Mouse (Mus musculus) kidney, embryonic 15.5 days (tissue): ENCODE results near the gene Olfr325. TPM values are rescaled to one million over a fixed set of nuclear protein-coding genes. Genes with fewer than 3 reads are reported as not detected.

Experiments
- polyA plus RNA-seq: library from polyadenylated mRNA; unstranded; fragments of >200 nt; fragmentation: Nextera tagmentation; extraction: Ambion mirVana; gene quantifications from 2 replicates; pipeline ENCODE4 v1.2.1, GENCODE M21; 2015

The Olfr325 gene
- polyA plus RNA-seq, 1 experiment from 2014 or later, result not detected

Other genes with a start within 250 kb of the Olfr325 start
- 36.2 and 40.4 TPM in 2 replicates for gene Zfp672, start 247.4 kb upstream of the Olfr325 start, polyA plus RNA-seq
- gene Sh3bp5l, start 247.0 kb upstream of the Olfr325 start, polyA plus RNA-seq, result 34.2 and 37.0 TPM in 2 replicates
- gene Lypd8, start 198.7 kb upstream of the Olfr325 start, polyA plus RNA-seq, result 0.23 and 4.5 TPM in 2 replicates
- gene 1810065E05Rik, start 156.6 kb upstream of the Olfr325 start, polyA plus RNA-seq, result not detected in 2 replicates
- not detected in 2 replicates for gene Gm12253, start 145.2 kb upstream of the Olfr325 start, polyA plus RNA-seq
- gene Lypd9, start 124.8 kb upstream of the Olfr325 start, polyA plus RNA-seq, result not detected in 2 replicates
- gene Olfr30, start 115.5 kb upstream of the Olfr325 start, polyA plus RNA-seq, result not detected in 2 replicates
- gene Olfr332, start 85.2 kb upstream of the Olfr325 start, polyA plus RNA-seq, result 0.08 TPM in 1 of 2 replicates, not detected in the other
- gene Olfr331, start 75.2 kb upstream of the Olfr325 start, polyA plus RNA-seq, result not detected in 2 replicates
- gene Olfr330, start 42.9 kb upstream of the Olfr325 start, polyA plus RNA-seq, result not detected in 2 replicates
- not detected in 2 replicates for gene Olfr329-ps, start 31.3 kb upstream of the Olfr325 start, polyA plus RNA-seq
- gene Olfr328, start 22.1 kb upstream of the Olfr325 start, polyA plus RNA-seq, result 0.05 and 0.09 TPM in 2 replicates
- not detected in 2 replicates for gene Olfr224, start 7.2 kb upstream of the Olfr325 start, polyA plus RNA-seq
- gene Olfr324, start 17.4 kb downstream of the Olfr325 start, polyA plus RNA-seq, result not detected in 2 replicates
- not detected in 2 replicates for gene 2210407C18Rik, start 38.3 kb downstream of the Olfr325 start, polyA plus RNA-seq
- gene Olfr323, start 52.8 kb downstream of the Olfr325 start, polyA plus RNA-seq, result not detected in 2 replicates
- gene Trim58, start 62.7 kb downstream of the Olfr325 start, polyA plus RNA-seq, result 0.13 and 0.33 TPM in 2 replicates
- gene Olfr322, start 81.1 kb downstream of the Olfr325 start, polyA plus RNA-seq, result 0.04 TPM in 1 of 2 replicates, not detected in the other
- gene Olfr320, start 103.4 kb downstream of the Olfr325 start, polyA plus RNA-seq, result not detected in 2 replicates
- not detected in 2 replicates for gene Olfr319, start 121.4 kb downstream of the Olfr325 start, polyA plus RNA-seq
- not detected in 2 replicates for gene Olfr318, start 146.3 kb downstream of the Olfr325 start, polyA plus RNA-seq
- gene Olfr317, start 161.5 kb downstream of the Olfr325 start, polyA plus RNA-seq, result not detected in 2 replicates
- not detected in 2 replicates for gene Olfr316, start 175.0 kb downstream of the Olfr325 start, polyA plus RNA-seq
- not detected in 2 replicates for gene Olfr315, start 195.5 kb downstream of the Olfr325 start, polyA plus RNA-seq
- not detected in 2 replicates for gene Olfr314, start 205.2 kb downstream of the Olfr325 start, polyA plus RNA-seq
- 0.35 and 0.63 TPM in 2 replicates for gene Fam183b, start 224.2 kb downstream of the Olfr325 start, polyA plus RNA-seq
- not detected in 2 replicates for gene Olfr313, start 237.3 kb downstream of the Olfr325 start, polyA plus RNA-seq